Mouse (Mus musculus): ENCODE data around the gene Gap43. TPM values are rescaled to one million over a fixed set of nuclear protein-coding genes. Genes with fewer than 3 reads are reported as not detected.

The Gap43 gene
- total RNA-seq (2014; fragmentation: Nextera tagmentation) (not detected in 2 replicates), total RNA-seq (2017) (0.06 TPM in 1 of 2 replicates, not detected in the other), polyA plus RNA-seq (2012) (not detected in 2 replicates)

GRCm38 (mm10) chr16:42340021-42340768, at the start of gene Gap43:
Gene Gap43 (minus strand): TSS chr16:42340651.
- Histone ChIP-seq H3K4me3 (ENCODE audit: low read depth, low read length) (no peak within 1 kb of the TSS), H3K27me3 (ENCODE audit: insufficient read depth, low read length) (no peaks in the 10 kb centered on the region), H3K9me3 (replicated peaks) (peaks cover 15% of the 10 kb centered on the region), H3K4me1 (ENCODE audit: insufficient read depth, low read depth, low read length) (no peaks in the 10 kb centered on the region), H3K36me3 (replicated peaks) (no peaks in the 10 kb centered on the region)
- no peak for ATAC-seq (ENCODE audit: extremely low read depth, insufficient number of reproducible peaks, low FRiP score, poor library complexity, severe bottlenecking)
- TF ChIP-seq GATA2 (IDR thresholded peaks at IDR 0.05; ENCODE audit: borderline replicate concordance, low read depth, low read length) (no peak), POLR2AphosphoS5 (IDR thresholded peaks at IDR 0.05; ENCODE audit: insufficient replicate concordance, low read depth, low read length) (no peak)
- DNase-seq (ENCODE audit: low spot score), result no peak

- Histone ChIP-seq H3K4me3 (ENCODE audit: low read depth, low read length) (no peak overlapping the region), H3K36me3 (replicated peaks) (no peaks in the 10 kb centered on the region), H3K9me3 (replicated peaks) (peaks cover 7% of the 10 kb centered on the region), H3K27me3 (ENCODE audit: insufficient read depth, low read length) (no peaks in the 10 kb centered on the region), H3K4me1 (ENCODE audit: insufficient read depth, low read depth, low read length) (no peaks in the 10 kb centered on the region)
- no peak for DNase-seq (ENCODE audit: low spot score)
- ATAC-seq (ENCODE audit: extremely low read depth, insufficient number of reproducible peaks, low FRiP score, poor library complexity, severe bottlenecking), result no peak
- TF ChIP-seq GATA1 (IDR thresholded peaks at IDR 0.05; ENCODE audit: borderline replicate concordance, low read length), result no peak
- no peak for TF ChIP-seq TAL1 (conservative IDR thresholded peaks at IDR 0.05; ENCODE audit: low read depth, low read length)
- TF ChIP-seq GATA2 (IDR thresholded peaks at IDR 0.05; ENCODE audit: borderline replicate concordance, low read depth, low read length), result no peak
- TF ChIP-seq CTCF (IDR thresholded peaks at IDR 0.05; ENCODE audit: low read depth, low read length), result no peak
- TF ChIP-seq POLR2AphosphoS5 (IDR thresholded peaks at IDR 0.05; ENCODE audit: insufficient replicate concordance, low read depth, low read length), result no peak
Observed at GRCm38 (mm10) chr16:42381328-42381838, 40.9 kb upstream of the Gap43 start.

GRCm38 (mm10) chr16:42380641-42381040, 40.2 kb upstream of the Gap43 start:
- TF ChIP-seq GATA2 (IDR thresholded peaks at IDR 0.05; ENCODE audit: borderline replicate concordance, low read depth, low read length) (no peak), TAL1 (conservative IDR thresholded peaks at IDR 0.05; ENCODE audit: low read depth, low read length) (no peak), POLR2AphosphoS5 (IDR thresholded peaks at IDR 0.05; ENCODE audit: insufficient replicate concordance, low read depth, low read length) (no peak), GATA1 (IDR thresholded peaks at IDR 0.05; ENCODE audit: borderline replicate concordance, low read length) (no peak), CTCF (IDR thresholded peaks at IDR 0.05; ENCODE audit: low read depth, low read length) (no peak)
- no peaks in the 10 kb centered on the region for H3K36me3 ChIP-seq (replicated peaks)
- no peak overlapping the region for H3K4me3 ChIP-seq (ENCODE audit: low read depth, low read length)
- H3K27me3 ChIP-seq (ENCODE audit: insufficient read depth, low read length), result no peaks in the 10 kb centered on the region
- H3K4me1 ChIP-seq (ENCODE audit: insufficient read depth, low read depth, low read length), result no peaks in the 10 kb centered on the region
- peaks cover 7% of the 10 kb centered on the region for H3K9me3 ChIP-seq (replicated peaks)
- ATAC-seq (ENCODE audit: extremely low read depth, insufficient number of reproducible peaks, low FRiP score, poor library complexity, severe bottlenecking) (no peak), DNase-seq (ENCODE audit: low spot score) (no peak)

- TF ChIP-seq GATA2 (IDR thresholded peaks at IDR 0.05; ENCODE audit: borderline replicate concordance, low read depth, low read length) (no peak), TAL1 (conservative IDR thresholded peaks at IDR 0.05; ENCODE audit: low read depth, low read length) (no peak), POLR2AphosphoS5 (IDR thresholded peaks at IDR 0.05; ENCODE audit: insufficient replicate concordance, low read depth, low read length) (no peak), CTCF (IDR thresholded peaks at IDR 0.05; ENCODE audit: low read depth, low read length) (no peak), GATA1 (IDR thresholded peaks at IDR 0.05; ENCODE audit: borderline replicate concordance, low read length) (no peak)
- H3K4me3 ChIP-seq (ENCODE audit: low read depth, low read length), result no peak overlapping the region
- ATAC-seq (ENCODE audit: extremely low read depth, insufficient number of reproducible peaks, low FRiP score, poor library complexity, severe bottlenecking) (no peak), DNase-seq (ENCODE audit: low spot score) (no peak)
- H3K4me1 ChIP-seq (ENCODE audit: insufficient read depth, low read depth, low read length), result no peaks in the 10 kb centered on the region
- no peaks in the 10 kb centered on the region for H3K36me3 ChIP-seq (replicated peaks)
- no peaks in the 10 kb centered on the region for H3K27me3 ChIP-seq (ENCODE audit: insufficient read depth, low read length)
- H3K9me3 ChIP-seq (replicated peaks), result peaks cover 13% of the 10 kb centered on the region; the same call in 1 of the 2 replicates
Observed at GRCm38 (mm10) chr16:42370148-42370547, 29.7 kb upstream of the Gap43 start.

GRCm38 (mm10) chr16:42369346-42369745, 28.9 kb upstream of the Gap43 start:
- Histone ChIP-seq H3K9me3 (replicated peaks) (peaks cover 13% of the 10 kb centered on the region; the same call in 1 of the 2 replicates), H3K36me3 (replicated peaks) (no peaks in the 10 kb centered on the region), H3K27me3 (ENCODE audit: insufficient read depth, low read length) (no peaks in the 10 kb centered on the region), H3K4me3 (ENCODE audit: low read depth, low read length) (no peak overlapping the region), H3K4me1 (ENCODE audit: insufficient read depth, low read depth, low read length) (no peaks in the 10 kb centered on the region)
- ATAC-seq (ENCODE audit: extremely low read depth, insufficient number of reproducible peaks, low FRiP score, poor library complexity, severe bottlenecking) (no peak), DNase-seq (ENCODE audit: low spot score) (no peak)
- TF ChIP-seq POLR2AphosphoS5 (IDR thresholded peaks at IDR 0.05; ENCODE audit: insufficient replicate concordance, low read depth, low read length) (no peak), GATA2 (IDR thresholded peaks at IDR 0.05; ENCODE audit: borderline replicate concordance, low read depth, low read length) (no peak), TAL1 (conservative IDR thresholded peaks at IDR 0.05; ENCODE audit: low read depth, low read length) (no peak), GATA1 (IDR thresholded peaks at IDR 0.05; ENCODE audit: borderline replicate concordance, low read length) (no peak), CTCF (IDR thresholded peaks at IDR 0.05; ENCODE audit: low read depth, low read length) (no peak)

GRCm38 (mm10) chr16:42360061-42360460, 19.6 kb upstream of the Gap43 start:
- Histone ChIP-seq H3K36me3 (replicated peaks) (no peaks in the 10 kb centered on the region), H3K9me3 (replicated peaks) (peaks cover 6% of the 10 kb centered on the region), H3K4me3 (ENCODE audit: low read depth, low read length) (no peak overlapping the region), H3K27me3 (ENCODE audit: insufficient read depth, low read length) (no peaks in the 10 kb centered on the region), H3K4me1 (ENCODE audit: insufficient read depth, low read depth, low read length) (no peaks in the 10 kb centered on the region)
- DNase-seq (ENCODE audit: low spot score), result no peak
- ATAC-seq (ENCODE audit: extremely low read depth, insufficient number of reproducible peaks, low FRiP score, poor library complexity, severe bottlenecking), result no peak
- TF ChIP-seq TAL1 (conservative IDR thresholded peaks at IDR 0.05; ENCODE audit: low read depth, low read length) (no peak), CTCF (IDR thresholded peaks at IDR 0.05; ENCODE audit: low read depth, low read length) (no peak), GATA1 (IDR thresholded peaks at IDR 0.05; ENCODE audit: borderline replicate concordance, low read length) (no peak), POLR2AphosphoS5 (IDR thresholded peaks at IDR 0.05; ENCODE audit: insufficient replicate concordance, low read depth, low read length) (no peak)
